Mouse (Mus musculus) neural tube, embryonic 13.5 days (tissue): ENCODE data around the gene Nbea. TPM values are rescaled to one million over a fixed set of nuclear protein-coding genes. Genes with fewer than 3 reads are reported as not detected.
A peak's percentile ranks its signal among the peaks of the same experiment; 100 is the strongest.

Experiments used
- ATAC-seq: fragments of 200-750 bp; cut with Nextera tagmentation; 2 replicates; pipeline ENCODE4 v1.8.0; 2017; ENCODE audit warnings: low read depth, mild to moderate bottlenecking, moderate TSS enrichment, moderate library complexity
- H3K27ac ChIP-seq: fragments of 300-500 bp; sonication (generic); replicated peaks from 2 replicates; pipeline ENCODE4 v1.5.1; 2015; ENCODE audit warnings: moderate library complexity, mild to moderate bottlenecking, inconsistent platforms
- H3K27me3 ChIP-seq: fragments of 300-500 bp; sonication (generic); 2 replicates; pipeline ENCODE4 v1.6.1; 2015; ENCODE audit warnings: mild to moderate bottlenecking, inconsistent platforms
- H3K36me3 ChIP-seq: fragments of 300-500 bp; sonication (generic); 2 replicates; pipeline ENCODE4 v1.6.1; 2015; ENCODE audit warnings: mild to moderate bottlenecking, inconsistent platforms
- H3K4me1 ChIP-seq: fragments of 300-500 bp; sonication (generic); replicated peaks from 2 replicates; pipeline ENCODE4 v1.6.1; 2015; ENCODE audit warnings: inconsistent platforms
- H3K4me2 ChIP-seq: fragments of 300-500 bp; sonication (generic); 2 replicates; pipeline ENCODE4 v1.6.1; 2015; ENCODE audit warnings: inconsistent platforms, mild to moderate bottlenecking, moderate library complexity
- H3K4me3 ChIP-seq: fragments of 300-500 bp; sonication (generic); 2 replicates; pipeline ENCODE4 v1.5.1; 2015; ENCODE audit warnings: mild to moderate bottlenecking, inconsistent platforms
- H3K9ac ChIP-seq: fragments of 300-500 bp; sonication (generic); 2 replicates; pipeline ENCODE4 v1.6.1; 2015; ENCODE audit warnings: moderate library complexity, mild to moderate bottlenecking, inconsistent platforms
- H3K9me3 ChIP-seq: fragments of 300-500 bp; sonication (generic); 2 replicates; pipeline ENCODE4 v1.6.1; 2016; ENCODE audit warnings: inconsistent platforms
- WGBS: fragments of 180-500 bp; shearing (Covaris S2); methylation state at CpG from one replicate; pipeline ENCODE4 v1.1.7; 2015; 5-methylcytosine and 5-hydroxymethylcytosine counted together
- polyA plus RNA-seq: library from polyadenylated mRNA; unstranded; fragments of >200 nt; fragmentation: Nextera tagmentation; extraction: Ambion mirVana; gene quantifications from 2 replicates; pipeline ENCODE4 v1.2.1, GENCODE M21; 2015

Gene Nbea
- polyA plus RNA-seq, 1 experiment from 2014 or later: 51.3 TPM

DNA sequence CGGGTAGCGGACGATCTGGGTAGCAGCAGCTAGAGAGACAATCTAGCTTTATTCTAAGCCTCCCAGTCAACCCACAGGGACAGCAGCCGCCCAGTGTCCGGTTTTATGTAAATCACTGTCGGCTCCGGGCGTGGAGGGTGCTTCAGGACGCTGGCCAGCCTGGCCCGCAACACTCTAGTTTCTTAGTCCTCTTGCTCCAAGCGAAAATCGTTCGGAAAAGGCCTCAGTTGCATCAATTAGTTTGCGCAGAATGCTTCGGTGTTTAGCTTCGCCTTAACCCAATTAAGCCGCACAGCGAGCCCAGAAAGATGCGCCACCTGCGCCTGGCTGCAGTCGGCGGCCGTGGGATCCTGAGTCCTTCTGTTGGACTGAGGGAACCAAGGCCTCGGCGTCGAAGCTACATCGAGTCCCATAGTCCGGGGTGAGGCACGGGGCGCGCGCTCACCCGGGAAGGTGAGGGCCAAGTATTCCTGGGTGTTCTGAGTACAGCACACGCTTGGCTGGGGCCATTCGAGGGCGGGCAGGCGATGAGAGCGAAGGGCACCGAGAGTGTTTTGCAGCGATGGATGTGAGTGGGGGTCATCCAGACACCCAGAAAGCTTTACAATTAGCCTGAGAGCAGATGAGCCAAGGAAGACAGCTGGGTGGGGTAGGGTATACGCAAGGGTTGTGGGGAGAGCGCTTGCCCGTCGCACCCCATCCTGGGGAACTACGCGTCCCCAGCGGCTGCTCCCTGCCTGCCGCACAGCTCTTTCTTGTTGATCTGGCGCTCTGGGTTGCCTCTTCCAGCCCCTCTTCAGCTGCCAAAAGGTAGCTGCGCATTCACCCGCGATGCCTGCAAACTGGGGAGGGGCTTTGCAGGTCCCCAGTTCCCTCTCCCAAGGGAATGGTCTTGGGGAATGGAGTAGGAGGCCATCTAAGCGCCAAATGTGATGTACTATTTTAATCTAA is 403.1 kb downstream of the Nbea start:
- Histone ChIP-seq H3K9me3 (no peaks in the 10 kb centered on the region), H3K27me3 (peaks cover 40% of the 10 kb centered on the region), H3K4me1 (peaks cover 61% of the 10 kb centered on the region), H3K4me2 (peak overlapping the region; percentile 68), H3K4me3 (peak overlapping the region; percentile 35), H3K36me3 (no peaks in the 10 kb centered on the region), H3K9ac (peak overlapping the region; percentile 78), H3K27ac (peak overlapping the region; percentile 98)
- 2% methylated on average over 53 of the region's 53 CpGs for whole genome bisulfite sequencing
- peak; percentile 48 for ATAC-seq

DNA sequence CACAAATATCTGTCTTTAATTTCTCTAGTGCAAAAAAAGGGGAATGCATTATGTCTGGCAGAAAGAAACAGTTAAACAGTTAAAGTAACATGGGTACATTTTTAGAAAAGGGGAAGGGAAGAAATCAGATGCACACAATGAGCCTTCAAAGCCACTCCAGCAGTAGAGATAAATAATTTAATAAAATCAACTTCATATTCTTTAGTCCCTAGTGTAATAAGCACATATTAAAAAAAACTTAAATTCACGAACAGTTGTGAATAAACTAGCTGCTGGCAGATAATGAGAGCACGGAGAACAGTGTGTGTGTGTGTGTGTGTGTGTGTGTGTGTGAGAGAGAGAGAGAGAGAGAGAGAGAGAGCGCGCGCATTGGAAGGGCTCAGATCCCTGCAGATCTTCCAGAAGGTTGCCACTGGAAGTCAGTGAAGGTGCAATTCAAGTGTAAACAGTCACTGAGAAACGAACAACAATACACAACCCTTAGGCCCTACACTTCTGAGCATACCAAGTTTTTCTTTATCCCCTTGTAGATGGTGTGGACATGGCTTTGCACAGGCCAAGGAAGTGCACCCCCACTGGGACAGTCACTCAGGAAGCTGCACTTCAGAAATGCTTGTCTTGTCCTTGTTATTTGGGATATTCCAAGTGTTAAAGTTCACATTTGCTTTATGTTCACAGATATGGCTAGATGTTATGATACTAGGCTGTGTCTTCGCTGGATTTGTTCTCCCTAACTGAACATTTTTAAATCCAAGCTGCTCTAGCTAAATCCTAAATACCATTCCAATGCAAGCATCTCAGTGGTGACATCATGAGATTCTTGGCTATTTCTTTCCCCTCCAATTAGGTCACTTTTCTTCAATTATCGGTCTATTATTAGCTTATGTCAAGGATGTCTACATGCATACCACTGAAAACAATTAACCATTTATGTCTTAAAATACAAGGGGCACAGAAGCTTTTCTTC is 404.5 kb downstream of the Nbea start:
- H3K9me3 ChIP-seq: no peaks in the 10 kb centered on the region
- H3K9ac ChIP-seq: peak overlapping the region; percentile 44; the same call in 1 of the 2 replicates
- no peak for ATAC-seq
- no peak overlapping the region for H3K4me3 ChIP-seq
- peak overlapping the region; percentile 79 for H3K27ac ChIP-seq
- peak overlapping the region; percentile 40 for H3K4me2 ChIP-seq
- H3K27me3 ChIP-seq: peaks cover 37% of the 10 kb centered on the region
- no peaks in the 10 kb centered on the region for H3K36me3 ChIP-seq
- H3K4me1 ChIP-seq: peaks cover 69% of the 10 kb centered on the region
- 33% methylated on average over 8 of the region's 8 CpGs for WGBS

DNA sequence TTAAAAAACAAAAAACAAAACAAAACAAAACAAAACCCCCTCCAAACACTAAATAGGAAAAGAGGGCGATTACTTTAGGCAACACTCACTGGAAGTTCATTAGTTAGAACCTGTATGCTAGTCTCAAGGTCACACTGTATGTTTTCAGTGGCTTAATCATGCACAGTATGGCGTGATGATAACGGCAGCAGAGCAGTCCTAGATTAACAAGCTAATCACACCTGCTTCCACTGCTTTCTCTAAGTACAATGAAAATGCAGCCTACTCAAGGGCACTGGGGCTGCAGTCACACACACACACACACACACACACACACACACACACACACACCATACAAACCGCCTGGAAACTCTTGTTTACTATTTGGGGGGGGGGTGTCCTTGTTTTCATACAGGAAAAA is 406.0 kb downstream of the Nbea start:
- H3K4me3 ChIP-seq: no peak overlapping the region
- peak overlapping the region; percentile 49; the same call in 1 of the 2 replicates for H3K27ac ChIP-seq
- H3K27me3 ChIP-seq: peaks cover 23% of the 10 kb centered on the region
- peaks cover 58% of the 10 kb centered on the region for H3K4me1 ChIP-seq
- no peak for ATAC-seq
- 37% methylated on average over 4 of the region's 4 CpGs for WGBS
- H3K4me2 ChIP-seq: peak overlapping the region; percentile 21; the same call in 1 of the 2 replicates
- no peak overlapping the region for H3K9ac ChIP-seq
- no peaks in the 10 kb centered on the region for H3K9me3 ChIP-seq
- no peaks in the 10 kb centered on the region for H3K36me3 ChIP-seq

- ATAC-seq: no peak
- WGBS: 70% methylated on average over 6 of the region's 6 CpGs
- Histone ChIP-seq H3K4me2 (no peak overlapping the region), H3K4me1 (peaks cover 40% of the 10 kb centered on the region), H3K4me3 (no peak overlapping the region), H3K9me3 (no peaks in the 10 kb centered on the region), H3K27me3 (peaks cover 12% of the 10 kb centered on the region), H3K9ac (no peak overlapping the region), H3K27ac (peak overlapping the region; percentile 63), H3K36me3 (0 out of 2 replicates have a peak, but pooled peaks cover 4% of the 10 kb centered on the region)
Measured at GRCm38 (mm10) chr3:55775753-55776152, 407.7 kb downstream of the Nbea start.

DNA sequence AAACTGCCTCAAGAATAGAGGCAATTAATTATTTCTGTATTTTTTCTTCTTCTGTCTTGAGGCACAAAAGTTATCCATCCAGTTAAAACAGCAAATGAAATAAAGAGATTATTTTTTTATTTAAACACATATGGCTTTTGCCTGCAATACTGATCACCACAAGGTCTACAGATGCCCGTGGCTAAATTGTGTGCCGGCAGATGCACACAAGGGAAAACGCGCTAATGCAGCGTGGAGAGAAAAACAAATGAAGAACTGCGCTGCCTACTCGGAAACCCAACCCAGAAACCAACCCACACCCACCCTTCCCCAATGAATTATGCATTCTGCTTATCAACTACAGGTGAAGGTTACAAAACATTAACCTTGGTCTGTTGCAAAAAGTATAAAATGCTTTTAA is 408.3 kb downstream of the Nbea start:
- 17% methylated on average over 7 of the region's 7 CpGs for WGBS
- no peak overlapping the region for H3K4me2 ChIP-seq

GRCm38 (mm10) chr3:55774203-55774602 is 409.3 kb downstream of the Nbea start:
- H3K36me3 ChIP-seq: 0 out of 2 replicates have a peak, but pooled peaks cover 5% of the 10 kb centered on the region
- peaks cover 4% of the 10 kb centered on the region for H3K27me3 ChIP-seq
- H3K4me1 ChIP-seq: peaks cover 31% of the 10 kb centered on the region
- 0 out of 2 replicates have a peak, but pooled peaks have one; percentile 37 for ATAC-seq
- 0 out of 2 replicates have a peak overlapping the region, but pooled peaks have one; percentile 14 for H3K9ac ChIP-seq
- WGBS: 28% methylated on average over 6 of the region's 6 CpGs
- H3K4me2 ChIP-seq: no peak overlapping the region
- H3K9me3 ChIP-seq: no peaks in the 10 kb centered on the region
- H3K27ac ChIP-seq: peak overlapping the region; percentile 71
- H3K4me3 ChIP-seq: no peak overlapping the region

More for the DNA sequence above, 408.3 kb downstream of the Nbea start:
- Histone ChIP-seq H3K9ac (no peak overlapping the region), H3K27me3 (peaks cover 7% of the 10 kb centered on the region), H3K36me3 (0 out of 2 replicates have a peak, but pooled peaks cover 5% of the 10 kb centered on the region), H3K9me3 (no peaks in the 10 kb centered on the region), H3K4me1 (peaks cover 35% of the 10 kb centered on the region), H3K27ac (peak overlapping the region; percentile 63), H3K4me3 (no peak overlapping the region)
- ATAC-seq: no peak

- WGBS: 19% methylated on average over 2 of the region's 2 CpGs
- ATAC-seq: peak; percentile 57; the same call in 1 of the 2 replicates
Measured at GRCm38 (mm10) chr3:55769308-55769707, 414.2 kb downstream of the Nbea start.

DNA sequence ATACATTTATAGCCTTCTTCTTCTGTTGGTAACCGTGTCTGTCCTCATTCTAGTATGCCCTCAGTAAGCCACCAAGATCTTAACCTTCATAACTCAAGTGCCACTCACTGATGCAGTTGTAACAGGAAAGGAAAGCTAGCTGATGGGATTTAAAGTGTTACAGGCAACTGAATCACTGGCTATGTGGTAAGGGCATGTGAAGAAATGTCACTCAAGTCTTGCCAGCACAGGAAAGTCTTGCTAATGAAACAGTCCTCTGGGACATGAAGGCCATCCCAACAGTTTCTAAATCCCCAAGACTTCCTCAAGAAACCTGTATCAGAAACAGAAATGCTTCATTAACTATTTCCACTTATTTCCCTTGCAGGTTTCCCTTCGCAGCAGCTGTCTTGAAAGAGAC is 414.8 kb downstream of the Nbea start:
- H3K9me3 ChIP-seq: no peaks in the 10 kb centered on the region
- ATAC-seq: no peak
- peaks cover 7% of the 10 kb centered on the region for H3K4me1 ChIP-seq
- no peaks in the 10 kb centered on the region for H3K27me3 ChIP-seq
- no peak overlapping the region for H3K9ac ChIP-seq
- no peak overlapping the region for H3K4me3 ChIP-seq
- H3K36me3 ChIP-seq: 0 out of 2 replicates have a peak, but pooled peaks cover 5% of the 10 kb centered on the region
- WGBS: 75% methylated on average over 2 of the region's 2 CpGs
- H3K4me2 ChIP-seq: no peak overlapping the region
- H3K27ac ChIP-seq: no peak overlapping the region

More at GRCm38 (mm10) chr3:55769308-55769707, 414.2 kb downstream of the Nbea start:
- Histone ChIP-seq H3K4me2 (no peak overlapping the region), H3K9me3 (no peaks in the 10 kb centered on the region), H3K4me3 (no peak overlapping the region), H3K27me3 (no peaks in the 10 kb centered on the region), H3K4me1 (peaks cover 10% of the 10 kb centered on the region), H3K27ac (no peak overlapping the region), H3K9ac (no peak overlapping the region), H3K36me3 (0 out of 2 replicates have a peak, but pooled peaks cover 5% of the 10 kb centered on the region)

GRCm38 (mm10) chr3:55763591-55763990 is 419.9 kb downstream of the Nbea start:
- Histone ChIP-seq H3K4me1 (peaks cover 4% of the 10 kb centered on the region; the same call in 1 of the 2 replicates), H3K36me3 (no peaks in the 10 kb centered on the region), H3K9ac (no peak overlapping the region), H3K9me3 (no peaks in the 10 kb centered on the region), H3K27me3 (no peaks in the 10 kb centered on the region), H3K4me3 (no peak overlapping the region), H3K27ac (no peak overlapping the region), H3K4me2 (no peak overlapping the region)
- no peak for ATAC-seq
- WGBS: 35% methylated on average over 8 of the region's 8 CpGs

DNA sequence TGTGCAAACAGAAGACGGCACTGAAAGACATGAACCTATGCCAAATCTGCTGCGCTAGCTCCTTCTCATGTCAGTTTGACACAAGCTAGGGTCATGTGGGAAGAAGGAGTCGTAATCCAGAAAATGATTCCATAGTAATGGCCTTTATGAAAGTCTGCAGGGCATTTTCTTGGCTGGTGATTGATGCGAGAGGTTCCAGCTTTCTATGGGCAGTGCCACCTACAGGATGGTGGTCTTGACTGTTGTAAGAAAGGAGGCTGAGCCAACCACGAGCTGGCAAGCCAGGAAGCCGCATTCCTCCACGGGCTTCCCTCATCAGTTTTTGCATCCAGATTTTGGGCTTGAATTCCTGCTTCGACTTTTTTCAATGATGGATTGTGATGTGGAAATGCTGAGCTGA is 425.2 kb downstream of the Nbea start:
- no peak for ATAC-seq
- H3K9me3 ChIP-seq: no peaks in the 10 kb centered on the region
- no peak overlapping the region for H3K4me3 ChIP-seq
- H3K4me1 ChIP-seq: peaks cover 28% of the 10 kb centered on the region
- 68% methylated on average over 8 of the region's 8 CpGs for WGBS
- no peaks in the 10 kb centered on the region for H3K36me3 ChIP-seq
- no peak overlapping the region for H3K9ac ChIP-seq
- H3K4me2 ChIP-seq: no peak overlapping the region
- no peak overlapping the region for H3K27ac ChIP-seq
- no peaks in the 10 kb centered on the region for H3K27me3 ChIP-seq

DNA sequence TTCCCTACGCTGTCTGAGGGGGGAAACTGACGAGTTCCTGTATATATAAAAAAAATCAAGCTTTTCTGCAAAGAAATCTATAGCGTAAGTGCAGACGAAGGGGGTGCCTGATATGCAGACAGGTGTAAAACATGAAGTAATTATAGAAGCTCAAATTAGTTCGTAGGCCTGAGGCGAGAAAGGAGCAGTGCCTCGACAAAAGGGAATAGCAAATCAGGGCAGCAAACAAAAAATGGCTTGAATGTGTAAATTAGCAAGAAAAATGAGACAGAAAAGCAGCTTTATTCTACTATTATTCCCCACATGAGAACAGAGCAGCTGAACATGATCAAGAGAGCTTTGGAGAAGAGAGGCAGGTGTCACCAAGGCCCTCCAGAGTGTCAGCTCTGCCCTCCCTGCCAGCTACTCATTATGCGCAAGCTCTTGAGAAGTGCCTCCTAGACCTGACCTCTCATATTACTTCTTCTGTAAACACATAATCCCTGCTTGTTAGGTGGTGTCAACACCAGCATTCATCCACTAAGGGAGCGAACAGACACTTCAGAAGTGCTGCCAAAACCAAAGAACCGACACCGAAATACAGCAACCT is 426.8 kb downstream of the Nbea start:
- Histone ChIP-seq H3K27ac (peak overlapping the region; percentile 65), H3K27me3 (no peaks in the 10 kb centered on the region), H3K9ac (no peak overlapping the region), H3K4me2 (no peak overlapping the region), H3K9me3 (no peaks in the 10 kb centered on the region), H3K36me3 (no peaks in the 10 kb centered on the region), H3K4me3 (no peak overlapping the region), H3K4me1 (peaks cover 32% of the 10 kb centered on the region)
- 52% methylated on average over 11 of the region's 11 CpGs for WGBS
- ATAC-seq: no peak
